Mouse (Mus musculus): ENCODE results near the gene Rbm19.

DNA sequence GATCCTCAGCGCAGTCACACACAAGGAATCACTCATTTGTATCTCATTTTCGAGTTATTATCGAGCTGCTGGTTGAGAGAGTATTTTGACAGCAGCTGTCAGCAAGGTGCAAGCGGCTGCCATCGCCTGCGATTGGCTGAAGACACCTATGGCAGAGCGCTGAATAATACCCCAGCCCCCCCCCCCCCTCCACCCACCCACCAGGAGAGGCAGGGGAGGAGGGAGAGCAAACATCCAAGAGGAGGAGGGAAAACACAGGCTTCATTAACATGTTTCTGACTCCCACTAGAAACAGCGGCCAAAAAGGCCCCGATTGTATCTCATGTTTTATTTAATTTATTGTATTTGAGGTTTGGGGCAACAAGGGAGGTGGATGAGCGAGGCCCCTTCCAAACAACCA, 39.4 kb downstream of the Rbm19 start:
- TF ChIP-seq CTCF (conservative IDR thresholded peaks at IDR 0.05; ENCODE audit: low read length) (no peak), POU5F1 (IDR thresholded peaks at IDR 0.05; ENCODE audit: borderline replicate concordance, low read length) (no peak), NANOG (IDR thresholded peaks at IDR 0.05; ENCODE audit: borderline replicate concordance, low read length) (no peak)
